Mouse (Mus musculus): ENCODE results near the gene Sulf2.

Gene Sulf2

DNA sequence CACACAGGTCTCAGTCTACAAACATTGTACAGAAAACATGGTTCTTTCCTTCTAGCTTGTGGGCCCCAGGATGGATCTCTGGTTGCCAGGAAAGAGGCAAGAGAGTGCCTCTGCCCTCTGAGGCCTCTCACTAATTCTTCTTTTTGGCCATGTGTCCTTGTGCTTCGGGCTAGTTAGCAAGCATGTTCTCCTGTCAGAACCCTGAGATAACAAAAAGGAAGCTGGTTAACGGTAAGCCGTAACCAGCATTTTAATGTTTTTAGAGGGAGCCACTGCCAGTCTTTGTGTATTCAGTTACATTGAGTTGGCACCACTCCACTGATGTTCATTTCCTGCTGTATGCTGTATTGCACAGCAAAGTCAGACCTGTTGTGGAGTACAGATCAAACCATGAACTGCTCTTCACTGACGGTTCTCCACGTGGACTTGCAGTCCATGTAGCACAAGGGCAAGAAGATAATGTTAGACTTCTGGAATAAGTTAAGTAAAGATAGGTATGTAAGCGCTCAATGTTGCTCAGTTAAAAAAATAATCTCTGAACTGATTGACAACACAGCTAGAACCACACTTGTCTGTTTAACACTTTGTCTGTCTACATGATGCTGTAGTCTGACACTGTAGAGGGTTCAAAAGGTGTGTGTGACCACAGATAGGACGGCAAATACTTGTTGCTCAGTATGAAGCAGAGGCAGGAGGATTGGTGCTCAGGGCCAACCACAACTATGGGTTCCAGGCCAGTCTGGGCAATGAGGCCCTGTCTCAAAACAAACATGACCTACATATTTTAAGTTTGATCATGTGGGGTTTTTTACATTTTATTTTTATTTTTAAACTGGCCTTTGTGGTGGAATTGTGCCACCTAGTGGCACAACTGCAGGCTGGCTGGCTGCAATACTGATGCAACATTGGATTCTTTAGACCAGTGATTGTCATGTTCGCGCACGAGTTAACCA lies 109.6 kb downstream of the Sulf2 start:
- POLR2A ChIA-PET = interaction anchor here in 3 of 4 experiments (0.6 to 2.9 kb wide), 20 partner anchors 8 to 369 kb away, joined by 3 to 12 read pairs (median 4); partner anchors contain the start of gene Ncoa3 (in 2 of the 3)
- CTCF ChIA-PET = interaction anchor here (0.6 to 1.4 kb wide), 5 partner anchors 10 to 78 kb away, joined by 3 to 5 read pairs (median 3); no protein-coding TSS in a partner anchor

DNA sequence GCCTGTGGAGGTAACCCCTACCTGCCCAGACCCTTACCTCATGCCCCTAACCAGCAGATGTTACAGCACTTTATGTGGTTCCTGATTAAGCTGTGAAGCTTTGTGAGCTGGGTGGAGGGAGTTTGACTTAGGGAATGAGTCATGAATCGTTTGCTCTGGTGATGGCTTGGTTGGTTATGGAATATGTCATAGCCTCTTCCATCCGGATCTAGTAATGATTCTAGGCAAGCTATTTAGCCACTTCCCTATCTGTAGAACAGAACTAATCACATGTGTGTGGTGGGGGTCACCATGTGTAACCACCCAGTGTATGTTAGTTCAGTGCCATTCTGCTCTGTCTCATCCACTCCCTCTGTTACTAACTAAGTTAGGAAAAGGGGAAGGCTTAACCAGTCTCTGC lies 110.5 kb downstream of the Sulf2 start:
- CTCF ChIA-PET = interaction anchor here in 2 of 4 experiments (0.7 to 1.4 kb wide), 3 partner anchors 9 to 48 kb away, joined by 3 read pairs; no protein-coding TSS in a partner anchor
- POLR2A ChIA-PET = interaction anchor here in 3 of 4 experiments (0.6 to 2.2 kb wide), 14 partner anchors 9 to 743 kb away, joined by 3 to 9 read pairs (median 4); partner anchors contain the start of gene Ncoa3 (in 1 of the 3)

DNA sequence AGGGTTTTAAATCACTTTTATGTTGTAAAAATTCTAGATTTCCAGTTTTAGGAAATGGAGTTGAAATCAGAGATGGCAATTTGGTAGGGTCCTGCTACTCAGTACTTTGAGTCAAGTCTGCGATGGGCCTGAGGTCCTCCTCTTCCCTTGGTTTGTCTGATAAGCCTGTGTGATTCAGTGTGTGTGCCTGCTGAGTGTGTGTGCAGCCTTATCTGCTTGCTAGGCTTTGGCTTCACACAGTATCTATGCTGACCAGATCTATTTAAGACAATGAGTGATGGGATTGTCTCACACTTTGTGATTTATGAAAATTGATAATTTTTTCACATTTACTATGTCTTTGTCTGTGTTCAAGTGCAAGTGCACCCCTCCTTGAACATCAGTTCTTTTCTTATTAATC lies 112.9 kb downstream of the Sulf2 start:
- CTCF ChIA-PET = interaction anchor here in 1 of 4 experiments (0.6 kb wide), 2 partner anchors 84 to 247 kb away, joined by 4 to 9 read pairs; no protein-coding TSS in a partner anchor
- POLR2A ChIA-PET = no interaction called here

DNA sequence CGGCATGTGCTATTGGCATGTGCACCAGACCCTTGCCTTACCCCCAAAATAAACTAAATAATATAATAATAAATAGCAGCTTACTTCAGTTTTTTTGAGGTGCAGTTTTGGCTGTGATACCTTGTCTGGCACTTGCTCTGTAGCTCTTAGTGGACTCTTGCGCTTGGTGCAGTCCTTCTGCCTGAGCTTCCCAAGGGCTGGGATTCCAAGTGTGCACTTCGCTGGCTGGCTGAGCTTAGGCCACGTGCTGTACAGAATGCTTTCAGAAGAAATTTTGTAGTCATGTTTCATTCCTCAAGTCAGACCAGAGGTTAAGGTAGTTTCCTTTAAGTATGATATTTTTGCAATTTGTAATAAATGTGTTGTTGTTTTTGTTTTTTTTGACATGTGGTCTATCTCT lies 115.8 kb downstream of the Sulf2 start:
- CTCF ChIA-PET = interaction anchor here in 1 of 4 experiments (0.6 to 1.1 kb wide), 3 partner anchors 43 to 307 kb away, joined by 3 to 6 read pairs (median 4); no protein-coding TSS in a partner anchor
- POLR2A ChIA-PET = interaction anchor here in 3 of 4 experiments (0.6 to 2.2 kb wide), 12 partner anchors 11 to 230 kb away, joined by 3 to 6 read pairs (median 3); partner anchors contain the start of gene Ncoa3 (in 1 of the 3)

DNA sequence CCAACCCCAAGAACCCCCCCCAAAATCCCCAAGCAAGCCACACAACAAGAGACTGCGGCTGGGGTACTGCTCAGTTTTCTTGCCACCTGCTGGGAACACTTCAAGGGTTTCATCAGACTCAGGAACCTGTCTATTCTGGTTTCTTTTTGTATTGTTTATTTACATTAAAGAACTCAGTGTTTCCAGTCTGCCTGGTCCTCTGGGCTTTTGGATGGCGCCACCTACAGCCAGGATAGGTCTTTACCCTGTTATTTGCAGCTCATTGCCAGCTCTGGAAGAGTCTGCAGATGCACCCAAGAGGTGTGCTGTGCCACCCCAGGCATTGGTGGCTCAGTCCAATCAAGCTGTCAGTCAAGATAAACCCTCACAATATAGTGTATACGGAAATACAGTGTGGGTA lies 119.7 kb downstream of the Sulf2 start:
- CTCF ChIA-PET = interaction anchor here (0.5 to 1.9 kb wide), 34 partner anchors 9 to 757 kb away, joined by 3 to 8 read pairs (median 4); partner anchors contain the start of gene Trp53rkb (in 1 of the 4)
- POLR2A ChIA-PET = interaction anchor here (0.6 to 3.4 kb wide), 25 partner anchors 8 to 738 kb away, joined by 3 to 16 read pairs (median 4); partner anchors contain the start of gene Ncoa3 (in 2 of the 4)

DNA sequence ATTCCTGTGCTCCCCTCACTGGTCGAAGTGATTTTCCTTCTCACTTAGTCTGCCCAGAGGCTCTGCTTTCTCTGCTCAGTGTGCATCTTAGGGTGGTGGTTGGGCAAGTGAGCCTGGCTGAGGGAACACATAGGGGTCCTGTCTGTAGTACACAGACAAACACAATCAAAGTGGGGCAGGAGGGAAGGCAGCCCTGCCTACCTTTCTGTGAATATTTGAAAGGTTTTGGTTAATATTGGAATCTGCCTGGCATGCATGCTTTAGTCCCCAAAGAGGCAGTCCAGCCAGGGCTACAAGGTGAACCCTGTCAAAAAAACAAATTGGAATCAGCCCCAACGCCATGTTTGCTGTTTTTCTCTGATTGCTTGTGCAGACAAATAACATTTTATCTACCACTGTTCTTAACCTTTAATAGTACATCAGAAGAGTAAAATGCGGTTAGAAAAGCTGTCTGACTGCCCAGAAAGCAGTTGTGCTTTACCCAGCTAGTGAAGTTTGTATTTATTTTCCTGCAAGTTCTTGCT lies 120.4 kb downstream of the Sulf2 start:
- ChIA-PET CTCF (interaction anchor here in 3 of 4 experiments (0.6 to 1.9 kb wide), 13 partner anchors 10 to 375 kb away, joined by 3 to 7 read pairs (median 4); no protein-coding TSS in a partner anchor), POLR2A (interaction anchor here in 2 of 4 experiments (0.6 to 3.4 kb wide), 10 partner anchors 9 to 236 kb away, joined by 3 to 16 read pairs (median 4); partner anchors contain the start of gene Ncoa3 (in 1 of the 2))

DNA sequence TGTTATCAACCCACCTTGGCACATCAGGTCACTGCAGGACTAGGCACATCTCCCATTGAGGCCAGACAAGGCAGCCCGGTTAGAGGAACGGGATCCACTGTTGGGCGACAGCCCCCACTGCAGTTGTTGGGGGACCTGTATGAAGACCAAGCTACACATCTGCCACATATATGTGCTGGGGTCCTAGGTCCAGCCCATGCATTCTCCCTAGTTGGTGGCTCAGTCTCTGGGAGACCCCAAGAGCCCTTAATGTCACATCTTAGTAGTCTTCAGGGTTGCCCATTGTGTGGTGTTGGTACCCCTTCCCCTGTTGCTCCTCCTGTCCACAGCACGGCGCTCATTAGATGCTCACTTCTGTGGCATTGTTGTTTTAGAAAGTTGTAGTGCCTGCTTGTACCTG lies 122.8 kb downstream of the Sulf2 start:
- ChIA-PET CTCF (interaction anchor here in 1 of 4 experiments (1.0 kb wide), 1 partner anchor 37 kb away, joined by 3 read pairs; no protein-coding TSS in a partner anchor), POLR2A (interaction anchor here in 2 of 4 experiments (0.6 to 5.8 kb wide), 7 partner anchors 11 to 234 kb away, joined by 3 to 25 read pairs (median 3); no protein-coding TSS in a partner anchor)

DNA sequence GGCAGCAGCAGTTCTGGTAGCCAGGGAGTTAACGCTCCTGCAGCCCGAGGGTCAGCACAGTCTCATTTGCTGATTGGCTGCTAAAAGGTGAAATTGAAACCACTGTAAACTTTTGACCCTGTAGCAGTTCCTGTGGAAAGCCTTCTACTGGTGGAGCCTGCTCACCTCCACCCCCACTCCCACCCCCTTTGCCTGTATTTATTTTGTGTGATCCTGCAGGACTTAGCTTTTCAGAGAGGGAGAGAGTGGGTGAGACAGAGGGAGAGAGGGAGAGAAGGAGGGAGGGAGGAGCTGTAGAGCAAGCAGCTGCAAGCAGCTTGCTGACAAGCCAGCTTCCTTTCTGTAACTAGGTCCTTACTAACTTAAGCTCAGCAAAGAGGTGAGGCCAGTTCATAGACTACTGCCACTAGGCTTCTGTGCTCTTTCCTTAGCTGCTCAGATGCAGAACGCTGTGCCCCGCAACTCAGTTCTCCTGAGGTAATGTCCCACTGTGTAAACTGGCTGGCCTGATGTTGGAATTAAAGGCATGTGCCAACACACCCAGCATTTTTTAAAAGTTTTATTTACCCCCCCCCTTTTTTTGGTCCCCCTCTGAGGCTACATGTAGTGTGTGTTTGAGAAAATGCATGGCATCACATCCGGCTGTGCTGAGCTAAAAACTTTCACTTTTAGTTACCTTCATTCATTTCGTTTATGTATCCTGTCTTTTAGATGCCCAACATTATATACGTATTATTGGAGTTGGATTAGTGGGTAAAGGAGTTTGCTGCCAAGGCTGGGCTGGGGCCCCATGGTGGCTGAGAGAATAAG lies 124.1 kb downstream of the Sulf2 start:
- ChIA-PET POLR2A (interaction anchor here in 3 of 4 experiments (0.6 to 5.8 kb wide), 24 partner anchors 9 to 731 kb away, joined by 3 to 25 read pairs (median 3); partner anchors contain the start of gene Ncoa3 (in 1 of the 3)), CTCF (interaction anchor here in 2 of 4 experiments (0.5 to 1.2 kb wide), 9 partner anchors 16 to 553 kb away, joined by 3 read pairs; no protein-coding TSS in a partner anchor)

DNA sequence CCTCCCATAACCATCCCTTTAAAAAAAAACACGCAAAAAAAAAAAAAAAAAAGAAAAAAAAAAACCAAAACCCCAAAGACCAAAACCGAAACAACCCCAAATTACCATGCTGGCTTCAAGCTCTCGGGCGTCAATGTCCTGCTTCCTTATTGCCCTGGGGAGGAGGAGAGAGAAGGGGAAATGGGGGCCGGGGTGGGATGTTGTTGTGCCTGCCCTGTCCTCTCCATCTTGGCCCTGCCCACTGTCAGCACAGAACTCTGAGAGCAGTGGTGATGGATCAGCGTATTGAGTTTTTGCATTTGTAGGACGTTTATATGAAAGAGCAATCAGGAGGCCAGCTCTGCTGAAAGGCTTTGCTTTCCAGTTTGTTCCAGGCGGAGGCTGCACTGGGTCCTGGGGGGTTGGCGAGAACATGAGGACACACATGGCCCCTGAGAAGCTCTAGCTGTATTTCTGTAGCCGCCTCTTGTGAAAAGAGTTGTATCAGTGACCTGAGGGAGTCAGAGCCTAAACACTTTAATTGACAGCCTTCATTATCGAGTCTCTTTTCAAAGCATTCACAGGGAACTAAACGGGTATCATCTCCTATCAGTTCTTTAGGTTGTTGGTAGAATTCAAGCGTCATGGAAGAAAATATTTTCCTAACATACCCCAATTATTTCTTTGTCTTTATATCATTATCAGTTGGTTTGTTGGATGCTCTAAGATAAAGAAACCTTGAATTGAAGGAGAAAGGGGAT lies 125.0 kb downstream of the Sulf2 start:
- ChIA-PET POLR2A (interaction anchor here (0.6 to 5.8 kb wide), 27 partner anchors 8 to 732 kb away, joined by 3 to 25 read pairs (median 3); partner anchors contain the start of gene Ncoa3 (in 2 of the 4)), CTCF (interaction anchor here in 3 of 4 experiments (0.5 to 1.2 kb wide), 9 partner anchors 15 to 523 kb away, joined by 3 to 7 read pairs (median 3); no protein-coding TSS in a partner anchor)

DNA sequence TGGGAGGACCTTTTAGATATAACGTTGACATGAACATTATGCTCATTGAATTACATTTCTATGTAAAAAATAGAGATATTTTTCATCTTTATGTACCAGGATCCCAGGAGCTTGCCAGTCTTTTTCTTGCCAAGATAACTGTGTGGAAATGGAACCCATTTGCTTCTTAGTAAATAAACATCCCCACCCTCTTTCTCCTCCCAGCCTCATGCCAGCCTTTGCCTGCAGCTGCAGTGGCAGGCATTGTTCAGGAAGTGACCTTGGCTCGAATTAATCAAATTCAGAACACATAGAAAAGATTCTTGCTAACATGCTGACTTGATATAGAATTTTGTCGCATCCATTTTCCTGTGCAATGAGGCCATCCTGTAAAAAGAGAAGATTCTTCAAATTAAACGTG lies 126.2 kb downstream of the Sulf2 start:
- POLR2A ChIA-PET = interaction anchor here in 2 of 4 experiments (0.8 to 5.8 kb wide), 5 partner anchors 8 to 297 kb away, joined by 3 to 25 read pairs (median 4); no protein-coding TSS in a partner anchor
- CTCF ChIA-PET = no interaction called here

DNA sequence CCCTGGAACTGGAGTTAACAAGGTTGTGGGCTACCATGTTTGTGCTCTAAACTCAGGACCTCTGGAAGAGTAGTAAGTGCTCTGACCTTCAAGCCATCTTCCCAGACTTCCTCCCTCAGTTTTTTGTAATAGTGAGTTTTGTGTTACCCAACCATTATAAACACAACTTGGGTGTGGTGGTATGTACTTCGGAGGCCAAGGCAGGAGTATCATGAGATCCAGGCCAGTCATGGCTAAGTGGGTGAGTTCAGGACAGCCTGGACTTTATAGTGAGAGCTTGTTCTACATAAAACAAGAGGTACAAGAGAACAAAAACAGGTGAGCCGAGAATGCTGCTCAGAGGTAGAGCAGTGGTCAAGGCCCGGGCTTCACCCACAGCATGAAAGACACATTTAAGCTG lies 127.6 kb downstream of the Sulf2 start:
- CTCF ChIA-PET = interaction anchor here in 1 of 4 experiments (0.6 kb wide), 1 partner anchor 565 kb away, joined by 9 read pairs; no protein-coding TSS in a partner anchor
- POLR2A ChIA-PET = interaction anchor here (0.6 to 1.5 kb wide), 13 partner anchors 8 to 55 kb away, joined by 3 to 9 read pairs (median 4); no protein-coding TSS in a partner anchor

DNA sequence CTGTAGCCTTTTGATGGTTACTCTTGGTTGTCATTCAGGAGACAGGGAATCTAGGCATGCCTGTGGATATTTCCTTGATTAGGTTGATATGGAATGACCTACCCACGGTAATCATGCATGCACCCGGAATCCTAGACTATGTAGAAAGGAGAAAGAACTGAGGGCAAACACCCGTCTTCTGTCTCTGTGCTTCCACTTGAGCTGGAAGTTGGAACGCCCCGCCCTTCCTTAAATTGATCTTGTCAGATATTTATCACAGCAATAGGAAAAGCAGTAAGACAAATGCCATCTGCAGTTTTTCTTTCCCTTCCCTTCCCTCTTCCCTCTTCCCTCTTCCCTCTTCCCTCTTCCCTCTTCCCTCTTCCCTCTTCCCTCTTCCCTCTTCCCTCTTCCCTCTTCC lies 129.5 kb downstream of the Sulf2 start:
- POLR2A ChIA-PET = interaction anchor here in 2 of 4 experiments (1.5 to 4.8 kb wide), 4 partner anchors 13 to 58 kb away, joined by 4 to 39 read pairs (median 8); no protein-coding TSS in a partner anchor

DNA sequence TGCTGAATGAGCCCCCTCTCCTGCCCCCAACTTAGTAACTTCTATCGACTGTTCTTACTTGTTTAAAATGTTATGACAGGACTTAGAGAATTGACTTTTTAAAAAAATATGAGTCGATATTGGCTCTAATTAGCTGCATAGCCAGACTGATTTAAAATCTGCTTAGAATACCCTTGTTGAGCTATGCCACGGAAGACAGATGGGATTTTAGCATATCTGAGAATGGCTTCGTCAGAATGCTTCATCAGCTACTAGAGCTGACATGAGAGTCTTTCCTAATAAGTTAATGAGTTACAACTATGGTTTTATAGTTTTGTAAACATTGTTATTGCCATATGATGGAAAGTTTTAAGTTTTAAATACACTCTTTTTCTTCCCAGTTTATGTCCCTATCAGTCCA lies 130.8 kb downstream of the Sulf2 start:
- POLR2A ChIA-PET = interaction anchor here in 3 of 4 experiments (0.6 to 4.8 kb wide), 14 partner anchors 10 to 386 kb away, joined by 3 to 39 read pairs (median 4); no protein-coding TSS in a partner anchor
- CTCF ChIA-PET = interaction anchor here in 3 of 4 experiments (0.5 to 1.6 kb wide), 4 partner anchors 11 to 118 kb away, joined by 3 to 4 read pairs (median 4); no protein-coding TSS in a partner anchor

More for the DNA sequence above, 129.5 kb downstream of the Sulf2 start:
- CTCF ChIA-PET = interaction anchor here in 1 of 4 experiments (1.0 to 1.6 kb wide), 3 partner anchors 21 to 56 kb away, joined by 4 read pairs; no protein-coding TSS in a partner anchor

DNA sequence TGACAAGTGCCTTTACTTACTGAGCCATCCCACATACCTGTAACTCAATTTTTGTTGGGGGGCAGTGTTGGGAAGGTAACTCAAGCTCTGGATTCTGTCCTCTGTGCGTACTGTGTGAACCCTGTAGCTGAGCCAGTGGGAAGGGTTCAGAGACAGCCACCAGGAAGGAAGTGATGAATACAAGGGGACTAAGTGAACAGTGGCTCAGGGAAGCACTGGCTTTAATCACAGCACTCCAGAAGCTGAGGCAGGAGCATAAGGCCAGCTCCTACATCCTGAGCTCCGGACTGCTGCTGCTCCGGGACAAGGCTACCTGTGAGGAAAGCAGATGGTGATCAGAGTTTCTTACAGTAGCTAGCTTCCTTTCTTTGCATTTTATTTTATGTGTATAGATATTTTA lies 131.4 kb downstream of the Sulf2 start:
- ChIA-PET CTCF (interaction anchor here in 1 of 4 experiments (1.6 kb wide), 1 partner anchor 23 kb away, joined by 4 read pairs; no protein-coding TSS in a partner anchor), POLR2A (interaction anchor here in 3 of 4 experiments (0.8 to 4.8 kb wide), 14 partner anchors 9 to 170 kb away, joined by 3 to 39 read pairs (median 4); no protein-coding TSS in a partner anchor)

All from embryonic stem cell, embryonic (primary cell).